Comparison of ENCODE assay signal across 11 mouse cellular contexts in the genomic region with DNA sequence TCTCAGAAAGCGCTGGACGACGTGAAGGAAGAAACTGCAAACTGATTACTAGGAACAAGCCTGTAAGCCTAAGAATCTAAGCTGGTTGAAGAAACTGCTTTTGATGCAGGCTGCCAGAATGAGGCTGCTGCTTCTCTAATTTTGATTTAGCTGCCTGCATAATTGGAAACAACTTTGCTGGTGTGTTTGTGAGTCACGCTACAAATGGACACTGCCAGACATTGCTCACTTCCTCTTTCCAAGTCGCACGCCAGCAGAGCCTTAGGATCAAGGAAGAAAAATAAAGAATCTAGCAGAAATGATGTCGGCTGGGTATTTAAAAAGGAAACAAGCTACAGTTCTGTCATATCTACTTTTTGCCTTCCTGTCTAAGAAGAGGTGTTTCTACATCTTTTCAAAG.
DNase-seq lines count a peak whose midpoint lies in the region.
"Had no signal": no experiment of that assay in that cellular context is flagged by ENCODE, and none has a peak within 500 bp of the region (broad histone marks: within the 10 kb centered on the region; RNA-seq: fewer than 3 reads in every experiment).

No protein-coding gene starts in this region.

- peak; percentile 2 to 40 for DNase-seq in frontal cortex, adult 2 months (ENCODE audit: extremely low spot score in 1 of 2, low spot score in 1 of 2)
- DNase-seq in frontal cortex, postnatal 10 days (ENCODE audit: low spot score in 2 of 2): no peak
- peak; percentile 1 to 9 for DNase-seq in left cerebral cortex, adult 18-20 months (ENCODE audit: low spot score in 2 of 2)
- DNase-seq in left cerebral cortex, adult 11 months (ENCODE audit: low spot score): no peak
- peak; percentile 3 for DNase-seq in urinary bladder, postnatal 14 days (ENCODE audit: low spot score)
- DNase-seq in urinary bladder, adult 18-20 months (ENCODE audit: low spot score in 2 of 2): no peak
- DNase-seq in telencephalon, adult 2 months (ENCODE audit: low read depth, low spot score): peak; percentile 11
- DNase-seq in layer of hippocampus, adult 8-10 months (ENCODE audit: low spot score in 2 of 2): no peak
- DNase-seq: adrenal gland, postnatal 14 days; retina, postnatal 1 day; thymus, postnatal 4 days had no signal

Comparison
In these comparisons a context has a peak if more than half of its experiments do, and no peak if none do; other contexts are left out.
1. DNase-seq: peak in frontal cortex, adult 2 months (2 of 2), left cerebral cortex, adult 18-20 months (2 of 2), urinary bladder, postnatal 14 days (single experiment) and telencephalon, adult 2 months (single experiment); none in frontal cortex, postnatal 10 days (0 of 2), left cerebral cortex, adult 11 months (single experiment), urinary bladder, adult 18-20 months (0 of 2) and layer of hippocampus, adult 8-10 months (0 of 2).